Mouse (Mus musculus): ENCODE results near the gene 4933427I04Rik. TPM values are rescaled to one million over a fixed set of nuclear protein-coding genes. Genes with fewer than 3 reads are reported as not detected.

The 4933427I04Rik gene
- total and polyA plus RNA-seq, 3 experiments: not detected

GRCm38 (mm10) chr4:123842126-123842525 lies 17.4 kb upstream of the 4933427I04Rik start:
- no peaks in the 10 kb centered on the region for H3K4me1 ChIP-seq (ENCODE audit: control insufficient read depth in 1 of 2, insufficient read depth in 2 of 2, low read length in 2 of 2)
- H3K4me3 ChIP-seq (ENCODE audit: control insufficient read depth in 1 of 2, insufficient read depth in 1 of 2, low read depth in 2 of 2, low read length in 2 of 2): no peak overlapping the region
- H3K79me2 ChIP-seq (ENCODE audit: control insufficient read depth, insufficient read depth, low read length, poor library complexity): no peaks in the 10 kb centered on the region
- no peaks in the 10 kb centered on the region for H3K36me3 ChIP-seq (ENCODE audit: control insufficient read depth in 1 of 2, insufficient read depth in 2 of 2, low read length in 2 of 2)
- no peaks in the 10 kb centered on the region for H3K9me3 ChIP-seq (replicated peaks; ENCODE audit: insufficient read depth, low read length)
- TF ChIP-seq MAX (IDR thresholded peaks at IDR 0.05; ENCODE audit: low read length) (no peak), TAL1 (IDR thresholded peaks at IDR 0.05; ENCODE audit: low read length) (no peak)
- no peak overlapping the region for H3K27ac ChIP-seq (ENCODE audit: control insufficient read depth, low read depth, low read length)
- no peaks in the 10 kb centered on the region for H3K27me3 ChIP-seq (ENCODE audit: control insufficient read depth in 1 of 2, insufficient read depth in 2 of 2, low read length in 2 of 2)
- H3K9ac ChIP-seq (ENCODE audit: control insufficient read depth, low read depth, low read length, poor library complexity, severe bottlenecking): no peak overlapping the region
- no peak for DNase-seq (ENCODE audit: low read depth, low spot score)

GRCm38 (mm10) chr4:123856888-123857287 lies 2.6 kb upstream of the 4933427I04Rik start:
- Histone ChIP-seq H3K79me2 (ENCODE audit: control insufficient read depth, insufficient read depth, low read length, poor library complexity) (no peaks in the 10 kb centered on the region), H3K4me1 (ENCODE audit: control insufficient read depth in 1 of 2, insufficient read depth in 2 of 2, low read length in 2 of 2) (no peaks in the 10 kb centered on the region), H3K27me3 (ENCODE audit: control insufficient read depth in 1 of 2, insufficient read depth in 2 of 2, low read length in 2 of 2) (peaks cover 0 to 2% of the 10 kb centered on the region in 2 experiments; a peak in 1 of 4 replicates), H3K9me3 (replicated peaks; ENCODE audit: insufficient read depth, low read length) (no peaks in the 10 kb centered on the region), H3K9ac (ENCODE audit: control insufficient read depth, low read depth, low read length, poor library complexity, severe bottlenecking) (no peak overlapping the region), H3K27ac (ENCODE audit: control insufficient read depth, low read depth, low read length) (no peak overlapping the region), H3K4me3 (ENCODE audit: control insufficient read depth in 1 of 2, insufficient read depth in 1 of 2, low read depth in 2 of 2, low read length in 2 of 2) (no peak overlapping the region), H3K36me3 (ENCODE audit: control insufficient read depth in 1 of 2, insufficient read depth in 2 of 2, low read length in 2 of 2) (no peaks in the 10 kb centered on the region)
- DNase-seq (ENCODE audit: low read depth, low spot score): no peak
- TF ChIP-seq CHD2 (IDR thresholded peaks at IDR 0.05; ENCODE audit: low read length) (no peak), TAL1 (IDR thresholded peaks at IDR 0.05; ENCODE audit: low read length) (no peak), ZKSCAN1 (IDR thresholded peaks at IDR 0.05; ENCODE audit: low read depth, low read length) (no peak), MAFK (IDR thresholded peaks at IDR 0.05; ENCODE audit: borderline replicate concordance, low read depth, low read length) (no peak), POLR2A (IDR thresholded peaks at IDR 0.05; ENCODE audit: control insufficient read depth in 1 of 2, insufficient read depth in 1 of 2, low read depth in 1 of 2, low read length in 2 of 2, poor library complexity in 1 of 2) (no peak), MEF2A (IDR thresholded peaks at IDR 0.05; ENCODE audit: extremely low read depth, insufficient replicate concordance, low read depth, low read length, poor library complexity, severe bottlenecking) (no peak), GATA1 (IDR thresholded peaks at IDR 0.05; ENCODE audit: low read depth, low read length) (no peak), RAD21 (IDR thresholded peaks at IDR 0.05; ENCODE audit: low read depth, low read length) (no peak), MXI1 (IDR thresholded peaks at IDR 0.05; ENCODE audit: low read depth, low read length) (no peak), CHD1 (IDR thresholded peaks at IDR 0.05; ENCODE audit: low read depth, low read length) (no peak), USF2 (IDR thresholded peaks at IDR 0.05; ENCODE audit: borderline replicate concordance in 1 of 2, insufficient read depth in 1 of 2, low read depth in 1 of 2, low read length in 2 of 2) (no peak), ELF1 (IDR thresholded peaks at IDR 0.05; ENCODE audit: low read depth, low read length) (no peak), TCF12 (IDR thresholded peaks at IDR 0.05; ENCODE audit: low read depth, low read length) (no peak), JUND (IDR thresholded peaks at IDR 0.05; ENCODE audit: low read depth, low read length) (no peak)

- no peaks in the 10 kb centered on the region for H3K4me1 ChIP-seq (ENCODE audit: control insufficient read depth in 1 of 2, insufficient read depth in 2 of 2, low read length in 2 of 2)
- DNase-seq (ENCODE audit: low read depth, low spot score): no peak
- H3K9ac ChIP-seq (ENCODE audit: control insufficient read depth, low read depth, low read length, poor library complexity, severe bottlenecking): no peak overlapping the region
- no peaks in the 10 kb centered on the region for H3K36me3 ChIP-seq (ENCODE audit: control insufficient read depth in 1 of 2, insufficient read depth in 2 of 2, low read length in 2 of 2)
- H3K9me3 ChIP-seq (replicated peaks; ENCODE audit: insufficient read depth, low read length): no peaks in the 10 kb centered on the region
- H3K4me3 ChIP-seq (ENCODE audit: control insufficient read depth in 1 of 2, insufficient read depth in 1 of 2, low read depth in 2 of 2, low read length in 2 of 2): no peak overlapping the region
- peaks cover 0 to 2% of the 10 kb centered on the region in 2 experiments; a peak in 1 of 4 replicates for H3K27me3 ChIP-seq (ENCODE audit: control insufficient read depth in 1 of 2, insufficient read depth in 2 of 2, low read length in 2 of 2)
- H3K27ac ChIP-seq (ENCODE audit: control insufficient read depth, low read depth, low read length): no peak overlapping the region
- no peak for TF ChIP-seq SIN3A (IDR thresholded peaks at IDR 0.05; ENCODE audit: low read length)
- TF ChIP-seq BHLHE40 (IDR thresholded peaks at IDR 0.05; ENCODE audit: borderline replicate concordance, low read depth, low read length): no peak
- TF ChIP-seq JUND (IDR thresholded peaks at IDR 0.05; ENCODE audit: low read depth, low read length): no peak
- no peak for TF ChIP-seq MYC (IDR thresholded peaks at IDR 0.05; ENCODE audit: low read depth, low read length)
- TF ChIP-seq TCF12 (IDR thresholded peaks at IDR 0.05; ENCODE audit: low read depth, low read length): no peak
- no peak for TF ChIP-seq POLR2AphosphoS2 (IDR thresholded peaks at IDR 0.05; ENCODE audit: low read length)
- no peak for TF ChIP-seq ELF1 (IDR thresholded peaks at IDR 0.05; ENCODE audit: low read depth, low read length)
- TF ChIP-seq USF1 (IDR thresholded peaks at IDR 0.05; ENCODE audit: low read depth, low read length): no peak
- no peak for TF ChIP-seq POLR2AphosphoS5 (IDR thresholded peaks at IDR 0.05; ENCODE audit: borderline replicate concordance, low read depth, low read length)
- H3K79me2 ChIP-seq (ENCODE audit: control insufficient read depth, insufficient read depth, low read length, poor library complexity): no peaks in the 10 kb centered on the region
Observed at GRCm38 (mm10) chr4:123858090-123858489, 1.4 kb upstream of the 4933427I04Rik start.
